Mouse (Mus musculus) spleen, postnatal 10 days (tissue): ENCODE measurements around the gene Rin1.

Experiments used
- DNase-seq, 2 experiments: peaks; one replicate each; pipeline ENCODE4 v3.0.0; 2021 to 2022; ENCODE audit warnings: low spot score in 2 of 2

Rin1 gene

GRCm38 (mm10) chr19:5094243-5094632, 44.0 kb downstream of the Rin1 start:
- DNase-seq, result peak; percentile 85 to 94

GRCm38 (mm10) chr19:5094746-5095417, 44.6 kb downstream of the Rin1 start:
- DNase-seq, result no peak

GRCm38 (mm10) chr19:5095887-5096474, 45.7 kb downstream of the Rin1 start:
- DNase-seq, result no peak

- DNase-seq, result no peak
Measured at GRCm38 (mm10) chr19:5097521-5098362, 47.5 kb downstream of the Rin1 start.

- peak; percentile 48 to 64 for DNase-seq
Measured at GRCm38 (mm10) chr19:5098363-5099143, 48.3 kb downstream of the Rin1 start, which contains the start of gene Cnih2. TSS of gene Cnih2 (minus strand) at chr19:5098521.

GRCm38 (mm10) chr19:5106074-5106473, 55.8 kb downstream of the Rin1 start:
- DNase-seq, result no peak
